Mouse (Mus musculus): ENCODE measurements around the gene BC025446. TPM values are rescaled to one million over a fixed set of nuclear protein-coding genes. Genes with fewer than 3 reads are reported as not detected.
"Not testable (repeated sequence)": the region's sequence is repeated elsewhere in the genome, so short reads cannot be mapped to it uniquely, and the experiment has no call there.

BC025446 gene
- not detected in 2 replicates for polyA plus RNA-seq (2012)

GRCm38 (mm10) chr15:75215778-75216691, at the start of gene BC025446:
BC025446 (plus strand) TSS chr15:75216376.
- TF ChIP-seq GATA1 (IDR thresholded peaks at IDR 0.05; ENCODE audit: low read length) (no peak), TAL1 (IDR thresholded peaks at IDR 0.05; ENCODE audit: low read length) (no peak)
- H3K4me1 ChIP-seq (ENCODE audit: control insufficient read depth) = no peaks in the 10 kb centered on the region
- no peak within 1 kb of the TSS for H3K4me3 ChIP-seq (replicated peaks)

GRCm38 (mm10) chr15:75175506-75175905, 40.7 kb upstream of the BC025446 start:
- no peak for TF ChIP-seq GATA1 (IDR thresholded peaks at IDR 0.05; ENCODE audit: low read length)
- no peak for TF ChIP-seq TAL1 (IDR thresholded peaks at IDR 0.05; ENCODE audit: low read length)
- Histone ChIP-seq H3K4me3 (replicated peaks) (no peak overlapping the region), H3K27me3 (ENCODE audit: control insufficient read depth) (no peaks in the 10 kb centered on the region), H3K4me1 (ENCODE audit: control insufficient read depth) (no peaks in the 10 kb centered on the region), H3K9me3 (ENCODE audit: control insufficient read depth, low read length) (no peaks in the 10 kb centered on the region), H3K36me3 (ENCODE audit: control insufficient read depth) (no peaks in the 10 kb centered on the region)

More at GRCm38 (mm10) chr15:75215778-75216691, at the start of gene BC025446:
- no peaks in the 10 kb centered on the region for H3K27me3 ChIP-seq (ENCODE audit: control insufficient read depth)
- no peaks in the 10 kb centered on the region for H3K36me3 ChIP-seq (ENCODE audit: control insufficient read depth)
- peaks cover 6% of the 10 kb centered on the region for H3K9me3 ChIP-seq (ENCODE audit: control insufficient read depth, low read length)

GRCm38 (mm10) chr15:75186291-75186690, 29.9 kb upstream of the BC025446 start:
- no peaks in the 10 kb centered on the region for H3K9me3 ChIP-seq (ENCODE audit: control insufficient read depth, low read length)
- no peaks in the 10 kb centered on the region for H3K4me1 ChIP-seq (ENCODE audit: control insufficient read depth)
- H3K27me3 ChIP-seq (ENCODE audit: control insufficient read depth) = no peaks in the 10 kb centered on the region
- H3K4me3 ChIP-seq (replicated peaks) = no peak overlapping the region
- TF ChIP-seq GATA1 (IDR thresholded peaks at IDR 0.05; ENCODE audit: low read length) = no peak
- TF ChIP-seq TAL1 (IDR thresholded peaks at IDR 0.05; ENCODE audit: low read length) = no peak
- H3K36me3 ChIP-seq (ENCODE audit: control insufficient read depth) = no peaks in the 10 kb centered on the region

GRCm38 (mm10) chr15:75189116-75189515, 27.1 kb upstream of the BC025446 start:
- TF ChIP-seq GATA1 (IDR thresholded peaks at IDR 0.05; ENCODE audit: low read length) (no peak), TAL1 (IDR thresholded peaks at IDR 0.05; ENCODE audit: low read length) (no peak)
- Histone ChIP-seq H3K4me3 (replicated peaks) (no peak overlapping the region), H3K36me3 (ENCODE audit: control insufficient read depth) (no peaks in the 10 kb centered on the region), H3K4me1 (ENCODE audit: control insufficient read depth) (no peaks in the 10 kb centered on the region), H3K9me3 (ENCODE audit: control insufficient read depth, low read length) (no peaks in the 10 kb centered on the region), H3K27me3 (ENCODE audit: control insufficient read depth) (no peaks in the 10 kb centered on the region)

- H3K4me1 ChIP-seq (ENCODE audit: control insufficient read depth); H3K36me3 ChIP-seq (ENCODE audit: control insufficient read depth); H3K9me3 ChIP-seq (ENCODE audit: control insufficient read depth, low read length); H3K27me3 ChIP-seq (ENCODE audit: control insufficient read depth); H3K4me3 ChIP-seq (replicated peaks): not testable (repeated sequence)
Observed at GRCm38 (mm10) chr15:75190560-75190959, 25.6 kb upstream of the BC025446 start.

- Histone ChIP-seq H3K27me3 (ENCODE audit: control insufficient read depth) (no peaks in the 10 kb centered on the region), H3K36me3 (ENCODE audit: control insufficient read depth) (no peaks in the 10 kb centered on the region), H3K4me1 (ENCODE audit: control insufficient read depth) (no peaks in the 10 kb centered on the region), H3K9me3 (ENCODE audit: control insufficient read depth, low read length) (peaks cover 6% of the 10 kb centered on the region), H3K4me3 (replicated peaks) (no peak overlapping the region)
- no peak for TF ChIP-seq TAL1 (IDR thresholded peaks at IDR 0.05; ENCODE audit: low read length)
- TF ChIP-seq GATA1 (IDR thresholded peaks at IDR 0.05; ENCODE audit: low read length) = no peak
Observed at GRCm38 (mm10) chr15:75216831-75217230, 655 bp downstream of the BC025446 start.

- peaks cover 3% of the 10 kb centered on the region; the same call in 1 of the 2 replicates for H3K9me3 ChIP-seq (ENCODE audit: control insufficient read depth, low read length)
- H3K4me3 ChIP-seq (replicated peaks) = no peak overlapping the region
- H3K27me3 ChIP-seq (ENCODE audit: control insufficient read depth) = no peaks in the 10 kb centered on the region
- no peak for TF ChIP-seq TAL1 (IDR thresholded peaks at IDR 0.05; ENCODE audit: low read length)
- no peak for TF ChIP-seq GATA1 (IDR thresholded peaks at IDR 0.05; ENCODE audit: low read length)
- H3K4me1 ChIP-seq (ENCODE audit: control insufficient read depth) = no peaks in the 10 kb centered on the region
- H3K36me3 ChIP-seq (ENCODE audit: control insufficient read depth) = no peaks in the 10 kb centered on the region
Observed at GRCm38 (mm10) chr15:75221942-75222341, 5.8 kb downstream of the BC025446 start.

GRCm38 (mm10) chr15:75237736-75238288, 21.6 kb downstream of the BC025446 start:
- Histone ChIP-seq H3K27me3 (ENCODE audit: control insufficient read depth) (no peaks in the 10 kb centered on the region), H3K4me1 (ENCODE audit: control insufficient read depth) (no peaks in the 10 kb centered on the region), H3K36me3 (ENCODE audit: control insufficient read depth) (no peaks in the 10 kb centered on the region), H3K4me3 (replicated peaks) (no peak overlapping the region), H3K9me3 (ENCODE audit: control insufficient read depth, low read length) (no peaks in the 10 kb centered on the region)
- TF ChIP-seq TAL1 (IDR thresholded peaks at IDR 0.05; ENCODE audit: low read length) (no peak), GATA1 (IDR thresholded peaks at IDR 0.05; ENCODE audit: low read length) (no peak)

- H3K27me3 ChIP-seq (ENCODE audit: control insufficient read depth) = no peaks in the 10 kb centered on the region
- no peaks in the 10 kb centered on the region for H3K4me1 ChIP-seq (ENCODE audit: control insufficient read depth)
- TF ChIP-seq GATA1 (IDR thresholded peaks at IDR 0.05; ENCODE audit: low read length) (no peak), TAL1 (IDR thresholded peaks at IDR 0.05; ENCODE audit: low read length) (no peak)
- no peak overlapping the region for H3K4me3 ChIP-seq (replicated peaks)
- H3K9me3 ChIP-seq (ENCODE audit: control insufficient read depth, low read length) = no peaks in the 10 kb centered on the region
- H3K36me3 ChIP-seq (ENCODE audit: control insufficient read depth) = no peaks in the 10 kb centered on the region
Observed at GRCm38 (mm10) chr15:75240558-75240957, 24.4 kb downstream of the BC025446 start.

Measured in erythroblast, embryonic 14.5 days (primary cell).